Mouse (Mus musculus) heart, embryonic 15.5 days (tissue): ENCODE measurements around the gene Ppp6r2. TPM values are rescaled to one million over a fixed set of nuclear protein-coding genes. Genes with fewer than 3 reads are reported as not detected.

Source experiments
- ATAC-seq: fragments of 200-750 bp; cut with Nextera tagmentation; replicated peaks from 2 replicates; pipeline ENCODE4 v1.8.0; 2017; ENCODE audit warnings: low read depth, moderate TSS enrichment; ENCODE audit not compliant: insufficient number of reproducible peaks, insufficient read depth, low FRiP score
- H3K27ac ChIP-seq: fragments of 300-500 bp; sonication (generic); 2 replicates; pipeline ENCODE4 v1.5.1; 2015; ENCODE audit warnings: mild to moderate bottlenecking, inconsistent platforms
- H3K27me3 ChIP-seq: fragments of 300-500 bp; sonication (generic); 2 replicates; pipeline ENCODE4 v1.6.1; 2015; ENCODE audit warnings: inconsistent platforms
- H3K36me3 ChIP-seq: fragments of 300-500 bp; sonication (generic); 2 replicates; pipeline ENCODE4 v1.6.1; 2015; ENCODE audit warnings: mild to moderate bottlenecking, inconsistent platforms
- H3K4me1 ChIP-seq: fragments of 300-500 bp; sonication (generic); replicated peaks from 2 replicates; pipeline ENCODE4 v1.6.1; 2015; ENCODE audit warnings: inconsistent platforms
- H3K4me2 ChIP-seq: fragments of 300-500 bp; sonication (generic); 2 replicates; pipeline ENCODE4 v1.6.1; 2015; ENCODE audit warnings: inconsistent platforms, mild to moderate bottlenecking, moderate library complexity
- H3K4me3 ChIP-seq: fragments of 300-500 bp; sonication (generic); 2 replicates; pipeline ENCODE4 v1.5.1; 2015; ENCODE audit warnings: mild to moderate bottlenecking, inconsistent platforms
- H3K9ac ChIP-seq: fragments of 300-500 bp; sonication (generic); 2 replicates; pipeline ENCODE4 v1.6.1; 2015; ENCODE audit warnings: mild to moderate bottlenecking, inconsistent platforms
- H3K9me3 ChIP-seq: fragments of 300-500 bp; sonication (generic); replicated peaks from 2 replicates; pipeline ENCODE4 v1.6.1; 2016; ENCODE audit warnings: inconsistent platforms
- WGBS: fragments of 180-500 bp; shearing (Covaris S2); methylation state at CpG from one replicate; pipeline ENCODE4 v1.1.7; 2015; ENCODE audit warnings: mixed read lengths; 5-methylcytosine and 5-hydroxymethylcytosine counted together
- polyA plus RNA-seq: library from polyadenylated mRNA; unstranded; fragments of >200 nt; fragmentation: Nextera tagmentation; extraction: Ambion mirVana; gene quantifications from 2 replicates; pipeline ENCODE4 v1.2.1, GENCODE M21; 2015

Gene Ppp6r2
- polyA plus RNA-seq, 1 experiment from 2014 or later: 18.6 TPM

GRCm38 (mm10) chr15:89264485-89264884 is 53.1 kb downstream of the Ppp6r2 start:
- WGBS: 68% methylated on average over 5 of the region's 5 CpGs
- Histone ChIP-seq H3K36me3 (peaks cover 45% of the 10 kb centered on the region), H3K9ac (no peak overlapping the region), H3K27me3 (no peaks in the 10 kb centered on the region), H3K4me2 (no peak overlapping the region), H3K4me1 (no peaks in the 10 kb centered on the region), H3K9me3 (no peaks in the 10 kb centered on the region), H3K4me3 (no peak overlapping the region), H3K27ac (no peak overlapping the region)
- no peak for ATAC-seq

GRCm38 (mm10) chr15:89275497-89275896 is 64.1 kb downstream of the Ppp6r2 start:
- H3K36me3 ChIP-seq: peaks cover 45% of the 10 kb centered on the region
- no peak overlapping the region for H3K4me2 ChIP-seq
- no peaks in the 10 kb centered on the region for H3K9me3 ChIP-seq
- H3K4me3 ChIP-seq: no peak overlapping the region
- no peaks in the 10 kb centered on the region for H3K27me3 ChIP-seq
- no peak for ATAC-seq
- no peak overlapping the region for H3K9ac ChIP-seq
- H3K27ac ChIP-seq: no peak overlapping the region
- 90% methylated on average over 3 of the region's 3 CpGs for WGBS
- no peaks in the 10 kb centered on the region for H3K4me1 ChIP-seq

- Histone ChIP-seq H3K4me3 (no peak overlapping the region), H3K36me3 (peaks cover 54% of the 10 kb centered on the region), H3K27me3 (no peaks in the 10 kb centered on the region), H3K9me3 (no peaks in the 10 kb centered on the region), H3K27ac (no peak overlapping the region), H3K9ac (no peak overlapping the region), H3K4me2 (no peak overlapping the region), H3K4me1 (no peaks in the 10 kb centered on the region)
- 86% methylated on average over 4 of the region's 4 CpGs for WGBS
- no peak for ATAC-seq
Observed at GRCm38 (mm10) chr15:89277366-89277765, 66.0 kb downstream of the Ppp6r2 start.

GRCm38 (mm10) chr15:89282546-89282945 is 71.2 kb downstream of the Ppp6r2 start:
- ATAC-seq: no peak
- WGBS: 84% methylated on average over 6 of the region's 6 CpGs
- no peaks in the 10 kb centered on the region for H3K4me1 ChIP-seq
- H3K9ac ChIP-seq: no peak overlapping the region
- H3K36me3 ChIP-seq: peaks cover 55% of the 10 kb centered on the region
- H3K27me3 ChIP-seq: no peaks in the 10 kb centered on the region
- H3K4me3 ChIP-seq: no peak overlapping the region
- H3K4me2 ChIP-seq: no peak overlapping the region
- no peaks in the 10 kb centered on the region for H3K9me3 ChIP-seq
- H3K27ac ChIP-seq: no peak overlapping the region

GRCm38 (mm10) chr15:89284094-89284493 is 72.7 kb downstream of the Ppp6r2 start:
- Histone ChIP-seq H3K36me3 (peaks cover 64% of the 10 kb centered on the region), H3K4me2 (no peak overlapping the region), H3K9me3 (no peaks in the 10 kb centered on the region), H3K27ac (no peak overlapping the region), H3K27me3 (no peaks in the 10 kb centered on the region), H3K4me3 (no peak overlapping the region), H3K9ac (no peak overlapping the region), H3K4me1 (no peaks in the 10 kb centered on the region)
- WGBS: 77% methylated on average over 2 of the region's 2 CpGs
- ATAC-seq: no peak

DNA sequence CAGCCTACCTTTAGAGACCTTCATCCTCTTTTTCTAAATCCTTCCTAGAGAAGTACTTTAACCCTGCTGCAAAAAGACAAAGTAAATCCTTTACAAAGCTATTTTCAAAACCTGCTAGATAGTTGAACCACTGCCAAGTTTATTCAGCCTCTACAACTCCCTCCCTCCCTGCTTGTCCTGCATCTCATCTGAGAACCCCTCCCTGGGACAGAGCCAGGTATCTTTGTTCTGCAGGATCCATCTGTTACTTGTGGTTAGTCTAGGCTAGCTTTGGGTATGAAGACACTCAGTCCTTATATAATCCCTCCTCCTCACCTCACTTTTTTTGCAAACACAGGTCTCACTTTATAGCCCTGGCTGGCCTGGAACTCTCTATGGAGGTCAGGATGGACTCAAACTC is 73.7 kb downstream of the Ppp6r2 start:
- no peak for ATAC-seq
- peaks cover 69% of the 10 kb centered on the region for H3K36me3 ChIP-seq
- H3K4me3 ChIP-seq: no peak overlapping the region
- H3K4me1 ChIP-seq: no peaks in the 10 kb centered on the region
- no peak overlapping the region for H3K9ac ChIP-seq
- H3K27me3 ChIP-seq: no peaks in the 10 kb centered on the region
- no peak overlapping the region for H3K27ac ChIP-seq
- no peak overlapping the region for H3K4me2 ChIP-seq
- no peaks in the 10 kb centered on the region for H3K9me3 ChIP-seq

GRCm38 (mm10) chr15:89285478-89285877 is 74.1 kb downstream of the Ppp6r2 start:
- Histone ChIP-seq H3K4me3 (no peak overlapping the region), H3K36me3 (peaks cover 68% of the 10 kb centered on the region), H3K4me2 (no peak overlapping the region), H3K9ac (no peak overlapping the region), H3K9me3 (no peaks in the 10 kb centered on the region), H3K4me1 (no peaks in the 10 kb centered on the region), H3K27ac (no peak overlapping the region), H3K27me3 (no peaks in the 10 kb centered on the region)
- no peak for ATAC-seq
- WGBS: 83% methylated on average over 5 of the region's 5 CpGs

DNA sequence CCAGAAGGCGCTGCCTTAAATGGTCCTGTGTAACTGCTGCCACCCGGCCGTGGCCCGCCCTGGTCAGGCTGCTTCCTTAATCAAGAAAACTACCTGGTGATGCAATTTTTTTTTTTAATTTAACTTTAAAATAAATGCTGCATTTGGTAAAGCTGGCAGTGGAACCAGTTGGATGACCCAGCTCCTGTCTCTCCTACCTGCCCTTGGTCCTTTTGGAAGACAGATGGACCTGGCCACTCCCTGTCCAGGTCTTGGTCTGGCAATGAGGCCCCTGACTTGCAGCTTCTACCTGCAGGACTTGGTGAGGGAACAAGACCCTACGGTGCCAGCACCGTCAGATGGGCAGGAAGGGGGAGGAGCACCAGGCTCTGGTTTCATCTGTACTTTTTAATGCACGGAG is 74.8 kb downstream of the Ppp6r2 start:
- peaks cover 65% of the 10 kb centered on the region for H3K36me3 ChIP-seq
- no peak overlapping the region for H3K9ac ChIP-seq
- ATAC-seq: no peak
- H3K27ac ChIP-seq: no peak overlapping the region
- no peaks in the 10 kb centered on the region for H3K27me3 ChIP-seq
- H3K9me3 ChIP-seq: no peaks in the 10 kb centered on the region
- no peak overlapping the region for H3K4me2 ChIP-seq
- no peak overlapping the region for H3K4me3 ChIP-seq
- 77% methylated on average over 7 of the region's 7 CpGs for WGBS
- H3K4me1 ChIP-seq: no peaks in the 10 kb centered on the region

- H3K36me3 ChIP-seq: peaks cover 66% of the 10 kb centered on the region
- no peaks in the 10 kb centered on the region for H3K4me1 ChIP-seq
- H3K9me3 ChIP-seq: no peaks in the 10 kb centered on the region
- H3K27me3 ChIP-seq: no peaks in the 10 kb centered on the region
- no peak overlapping the region for H3K27ac ChIP-seq
- no peak for ATAC-seq
- H3K9ac ChIP-seq: no peak overlapping the region
- H3K4me2 ChIP-seq: no peak overlapping the region
- WGBS: 88% methylated on average over 5 of the region's 5 CpGs
- H3K4me3 ChIP-seq: no peak overlapping the region
Observed at GRCm38 (mm10) chr15:89286582-89286981, 75.2 kb downstream of the Ppp6r2 start.

- ATAC-seq: no peak
- Histone ChIP-seq H3K4me1 (no peaks in the 10 kb centered on the region), H3K9ac (no peak overlapping the region), H3K9me3 (no peaks in the 10 kb centered on the region), H3K27me3 (no peaks in the 10 kb centered on the region), H3K27ac (no peak overlapping the region), H3K4me2 (no peak overlapping the region), H3K4me3 (no peak overlapping the region), H3K36me3 (peaks cover 66% of the 10 kb centered on the region)
- 86% methylated on average over 23 of the region's 23 CpGs for WGBS
Observed at GRCm38 (mm10) chr15:89288227-89288767, 76.9 kb downstream of the Ppp6r2 start.

GRCm38 (mm10) chr15:89289455-89289854 is 78.1 kb downstream of the Ppp6r2 start:
- Histone ChIP-seq H3K9ac (no peak overlapping the region), H3K27me3 (no peaks in the 10 kb centered on the region), H3K9me3 (no peaks in the 10 kb centered on the region), H3K4me3 (no peak overlapping the region), H3K4me2 (no peak overlapping the region), H3K36me3 (peaks cover 67% of the 10 kb centered on the region), H3K27ac (no peak overlapping the region), H3K4me1 (no peaks in the 10 kb centered on the region)
- ATAC-seq: no peak
- WGBS: 91% methylated on average over 11 of the region's 11 CpGs

- Histone ChIP-seq H3K9ac (no peak overlapping the region), H3K36me3 (peaks cover 83% of the 10 kb centered on the region), H3K27ac (no peak overlapping the region), H3K4me1 (peaks cover 4% of the 10 kb centered on the region), H3K27me3 (no peaks in the 10 kb centered on the region), H3K4me3 (no peak overlapping the region), H3K9me3 (no peaks in the 10 kb centered on the region), H3K4me2 (no peak overlapping the region)
- WGBS: 89% methylated on average over 3 of the region's 3 CpGs
- no peak for ATAC-seq
Observed at GRCm38 (mm10) chr15:89291521-89291920, 80.2 kb downstream of the Ppp6r2 start.
